Mouse (Mus musculus) CD4-positive helper T cell, adult 2 months (primary cell): ENCODE results near the gene Iqsec1.

Experiments
- DNase-seq: peaks from one replicate; pipeline ENCODE4 v3.0.0-alpha.2; 2012; ENCODE audit warnings: low read depth, missing footprints, low spot score

Gene Iqsec1

DNA sequence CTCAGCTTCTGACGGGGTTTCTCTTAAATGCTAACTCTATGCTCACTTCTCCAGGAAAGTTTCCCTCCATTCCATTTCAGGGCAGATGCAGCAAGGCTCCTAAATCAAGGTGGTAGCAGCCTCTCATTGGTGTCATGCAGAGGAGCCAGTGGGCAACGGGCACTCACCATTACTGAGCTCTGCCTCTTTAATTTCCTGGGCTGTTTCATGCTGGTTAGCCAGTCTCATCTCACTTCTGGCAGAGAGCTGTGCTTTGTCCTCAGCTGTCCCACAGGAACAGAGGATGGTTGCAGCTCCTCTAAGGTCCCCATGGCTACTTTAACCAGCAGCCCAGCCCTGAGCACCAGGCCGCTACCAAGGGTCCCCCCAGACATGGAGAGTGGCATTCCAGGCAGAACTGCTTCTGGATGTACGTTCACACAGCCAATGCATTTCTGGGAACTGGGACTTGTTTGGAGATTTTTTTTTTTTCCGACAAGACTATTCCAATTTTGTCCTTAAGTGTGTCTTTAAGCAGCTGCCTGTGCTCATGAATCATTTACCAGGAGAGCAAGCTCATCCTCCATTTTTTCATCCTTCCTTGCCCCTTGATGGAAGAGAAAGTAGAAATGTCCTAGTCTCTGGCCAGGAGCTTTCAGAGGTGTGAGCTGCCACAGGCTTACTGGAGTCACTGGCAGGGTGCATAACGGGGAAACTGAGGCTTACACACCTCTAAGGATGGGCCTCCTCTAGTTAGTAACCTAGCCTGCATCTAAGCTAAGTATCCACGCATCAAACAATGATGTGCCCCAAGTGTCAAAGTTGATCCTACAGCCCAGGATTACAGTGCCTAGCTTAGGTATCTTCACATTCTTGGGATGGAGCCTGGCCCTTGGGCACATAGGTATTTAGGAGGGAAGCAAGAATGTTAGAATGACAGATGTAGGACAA, 98.9 kb downstream of the Iqsec1 start:
- DNase-seq, result no peak

DNA sequence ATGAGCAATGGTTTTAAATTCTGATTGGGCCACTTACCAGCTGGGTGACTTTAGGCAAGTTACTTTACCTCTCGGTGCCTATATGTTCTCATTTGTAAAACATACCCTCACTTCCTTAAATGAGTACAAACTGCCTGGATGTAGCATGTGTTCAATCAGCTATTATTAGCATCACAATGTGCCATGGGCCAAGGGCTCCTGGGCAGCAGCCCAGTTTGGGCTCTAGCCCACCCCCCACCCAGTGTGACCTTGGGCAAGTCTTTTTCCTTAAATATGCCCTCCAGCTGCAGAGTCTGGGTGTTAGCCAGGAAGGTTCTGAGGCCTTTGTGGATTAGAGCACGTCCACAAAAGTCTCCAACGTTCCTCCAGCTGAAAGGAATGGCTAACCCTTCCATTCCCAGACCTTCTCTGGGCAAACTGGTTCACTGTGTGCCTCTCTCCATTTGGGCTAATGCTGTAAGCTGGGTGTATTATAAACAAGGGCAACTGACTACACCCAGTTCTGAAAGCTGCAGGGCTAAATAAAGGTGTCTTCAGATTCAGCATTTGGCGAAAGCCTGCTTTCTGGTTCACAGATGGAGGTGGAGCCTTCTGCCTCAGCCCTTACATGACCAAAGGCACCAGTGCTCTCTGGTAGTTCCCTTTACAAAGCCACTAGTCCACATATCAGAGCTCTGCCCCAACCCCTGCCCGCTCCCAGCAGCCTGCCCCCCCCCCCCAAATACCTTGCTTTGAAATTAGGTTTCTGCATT, 101.3 kb downstream of the Iqsec1 start:
- no peak for DNase-seq

DNA sequence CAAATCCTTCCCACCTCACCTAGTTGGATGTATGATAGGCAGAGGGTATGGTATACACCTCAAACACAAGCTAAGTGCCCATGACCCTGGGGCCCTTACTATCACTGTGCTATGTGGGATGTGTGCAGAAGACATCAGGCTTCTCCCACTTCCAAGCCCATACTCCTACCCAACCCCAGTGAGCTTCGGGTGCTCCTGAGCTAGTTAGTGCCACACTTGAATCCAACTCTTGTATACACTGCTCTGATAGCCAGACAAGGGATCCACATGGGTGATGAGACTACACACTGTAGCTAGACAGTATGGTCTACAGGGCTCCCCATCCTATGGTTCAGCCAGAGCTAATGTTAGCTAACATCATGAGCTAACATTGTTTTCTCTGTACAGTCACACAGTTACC, 102.9 kb downstream of the Iqsec1 start:
- DNase-seq, result no peak

DNA sequence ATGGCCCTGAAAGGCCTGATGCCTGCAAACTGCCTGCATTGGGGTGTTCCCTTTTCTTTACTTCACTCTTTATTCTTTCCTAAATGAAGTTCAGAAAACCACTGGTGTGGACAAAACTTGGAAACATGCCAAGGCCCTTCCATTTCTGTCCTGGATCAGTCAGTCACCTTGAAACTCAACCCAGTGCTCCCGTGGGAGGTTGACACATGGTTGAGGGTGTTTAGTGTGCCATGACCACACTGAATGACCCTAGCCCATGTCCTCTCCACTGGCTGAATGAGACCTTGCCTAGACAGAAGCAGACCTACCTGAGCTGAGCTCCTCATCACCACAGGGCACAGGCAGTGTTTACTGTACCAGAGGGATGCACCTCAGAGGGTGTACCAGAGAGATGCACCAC, 103.9 kb downstream of the Iqsec1 start:
- DNase-seq, result no peak

DNA sequence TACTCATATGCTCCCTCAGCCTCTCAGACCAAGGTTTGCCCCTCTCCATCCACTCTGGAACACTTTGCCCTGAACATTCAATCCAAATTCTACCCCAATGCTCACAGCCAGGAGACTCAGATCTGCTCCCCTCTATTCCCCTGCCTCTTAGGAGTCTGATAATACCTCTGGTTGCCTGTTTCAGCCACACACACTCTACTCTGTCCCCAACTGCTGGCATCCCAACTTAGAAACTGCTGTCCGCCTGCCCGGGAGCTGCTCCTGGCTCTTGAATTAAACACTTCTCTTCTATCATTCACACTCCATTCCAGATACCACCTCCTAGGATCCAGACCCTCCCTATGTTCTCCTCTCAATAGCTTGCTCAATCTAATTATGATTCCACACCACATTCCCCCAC, 107.5 kb downstream of the Iqsec1 start:
- DNase-seq, result no peak

DNA sequence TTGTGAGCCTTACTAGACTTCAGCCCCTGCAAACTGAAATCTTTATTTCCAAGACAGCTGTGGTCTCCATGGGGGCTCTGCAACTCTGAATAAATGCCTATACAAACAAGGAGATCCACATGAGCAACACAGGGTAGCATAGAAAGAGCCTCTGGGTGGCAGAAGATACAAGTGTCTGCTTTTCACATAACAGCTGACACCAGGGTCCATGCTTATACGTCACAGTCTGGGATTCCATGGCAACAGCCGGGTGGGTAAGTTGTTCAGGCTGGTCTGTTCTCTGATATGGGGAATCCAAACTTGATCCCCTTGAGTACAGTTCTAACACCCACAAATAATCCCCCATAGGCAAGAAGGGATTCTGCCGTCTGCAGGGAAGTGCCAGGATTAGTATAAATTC, 108.1 kb downstream of the Iqsec1 start:
- no peak for DNase-seq

DNA sequence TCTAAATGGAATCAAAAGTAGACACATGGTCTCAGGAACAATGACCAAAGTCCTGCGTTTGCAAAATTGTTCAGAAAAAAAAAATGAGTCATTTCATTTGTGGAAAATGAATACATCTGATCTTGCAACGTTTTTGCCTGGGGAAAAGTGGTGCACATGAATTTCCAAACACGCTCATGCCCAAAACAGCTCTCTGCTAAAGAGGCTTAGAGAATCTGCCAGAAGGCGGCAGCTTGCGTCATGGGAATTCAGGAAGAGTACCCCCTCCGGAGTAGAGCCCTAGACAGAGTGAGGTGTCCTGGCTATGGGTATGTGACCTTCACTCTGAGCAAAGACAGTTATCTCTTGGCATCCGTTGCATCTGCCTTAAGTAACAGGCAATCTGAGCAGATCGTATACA, 116.9 kb downstream of the Iqsec1 start:
- no peak for DNase-seq

DNA sequence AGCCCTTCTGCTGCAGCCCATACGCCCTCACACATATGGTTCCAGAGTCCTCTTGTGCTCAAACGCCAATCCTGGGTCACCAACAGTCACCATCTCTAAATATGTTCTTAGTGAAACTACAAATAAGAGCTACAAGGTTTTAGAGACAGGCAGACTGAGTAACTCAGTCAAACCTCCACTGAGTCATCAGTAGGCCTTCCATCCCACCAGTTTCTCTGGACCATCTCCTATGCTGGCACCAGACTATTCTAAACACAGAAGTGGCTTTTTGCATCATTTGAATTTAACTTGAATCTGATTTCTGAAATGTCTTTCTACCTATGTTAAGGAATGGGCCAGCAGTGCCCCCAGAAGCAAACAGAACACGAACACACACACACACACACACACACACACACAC, 120.5 kb downstream of the Iqsec1 start:
- DNase-seq, result no peak

DNA sequence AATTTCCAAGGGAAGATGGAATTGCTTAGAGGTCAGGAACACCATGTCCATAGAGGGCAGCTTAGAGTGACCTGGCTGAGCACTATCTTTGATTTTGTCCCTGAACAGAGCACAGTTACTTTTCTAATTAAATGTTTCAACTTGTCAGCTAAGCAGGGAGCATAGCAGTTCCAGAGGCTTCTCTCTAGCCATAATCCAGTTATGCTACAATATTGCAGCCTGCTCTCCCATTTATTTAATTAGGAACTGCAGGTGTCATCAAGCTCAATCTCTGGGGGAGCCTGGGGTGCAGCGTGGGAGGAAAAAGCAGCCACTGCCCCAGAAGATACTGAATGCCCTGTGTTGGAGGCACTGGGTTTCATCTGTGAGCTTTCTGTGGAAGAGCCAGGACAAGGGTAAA, 127.1 kb downstream of the Iqsec1 start:
- no peak for DNase-seq

DNA sequence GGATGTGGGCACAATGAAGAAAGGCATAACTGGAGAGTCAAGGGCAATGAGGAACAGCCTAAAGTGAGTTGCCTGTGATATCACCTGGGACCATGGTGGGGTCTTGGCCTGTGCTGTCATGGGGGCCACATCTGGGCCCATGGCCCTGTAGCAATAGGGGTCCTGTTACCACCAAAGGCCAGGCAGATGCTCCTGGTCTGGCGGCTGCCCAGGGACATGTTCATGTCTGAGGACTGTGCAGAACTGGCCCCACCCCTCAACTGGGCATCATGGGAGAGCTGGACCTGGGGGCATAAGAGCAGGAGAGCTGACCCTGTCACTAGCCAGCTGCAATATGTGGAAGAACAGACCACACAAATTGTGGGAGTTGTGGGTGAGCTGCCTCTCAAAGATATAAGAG, 130.6 kb downstream of the Iqsec1 start:
- no peak for DNase-seq

DNA sequence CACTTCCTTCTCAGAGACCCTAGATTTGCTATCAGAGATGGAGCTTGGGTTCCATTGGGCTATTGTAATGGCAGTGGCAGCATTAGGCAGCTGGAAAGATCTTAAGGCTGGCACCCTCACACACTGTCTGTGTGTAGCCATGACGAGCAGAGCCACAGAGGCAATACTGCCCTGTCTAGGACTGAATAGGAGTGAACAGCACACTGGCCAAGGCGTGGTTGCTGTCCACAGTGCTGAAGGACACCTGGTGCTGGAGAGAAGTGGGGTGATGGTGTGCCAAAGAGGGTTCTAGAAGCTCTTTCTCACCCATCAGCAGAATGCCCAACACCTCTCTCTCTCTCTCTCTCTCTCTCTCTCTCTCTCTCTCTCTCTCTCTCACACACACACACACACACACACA, 136.1 kb downstream of the Iqsec1 start:
- DNase-seq, result no peak

DNA sequence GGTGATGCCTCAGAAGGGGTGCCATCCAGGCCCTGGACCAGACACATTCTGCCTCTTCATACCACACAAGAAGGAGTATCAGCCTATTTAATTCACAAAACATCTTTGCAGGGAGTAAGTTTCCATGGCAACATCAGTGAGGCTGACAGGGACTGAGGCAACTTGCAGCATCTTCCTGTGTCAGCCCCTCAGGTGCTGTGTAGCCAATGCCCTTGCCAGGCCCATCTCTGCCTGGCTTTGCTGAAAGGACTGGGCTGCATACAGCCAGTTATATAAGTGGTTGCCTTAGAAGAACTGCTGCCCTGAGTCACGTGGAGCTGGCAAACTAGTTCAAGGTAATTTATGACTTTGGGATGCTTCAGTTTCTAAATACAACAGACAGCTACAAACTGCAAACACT, 140.4 kb downstream of the Iqsec1 start:
- no peak for DNase-seq

DNA sequence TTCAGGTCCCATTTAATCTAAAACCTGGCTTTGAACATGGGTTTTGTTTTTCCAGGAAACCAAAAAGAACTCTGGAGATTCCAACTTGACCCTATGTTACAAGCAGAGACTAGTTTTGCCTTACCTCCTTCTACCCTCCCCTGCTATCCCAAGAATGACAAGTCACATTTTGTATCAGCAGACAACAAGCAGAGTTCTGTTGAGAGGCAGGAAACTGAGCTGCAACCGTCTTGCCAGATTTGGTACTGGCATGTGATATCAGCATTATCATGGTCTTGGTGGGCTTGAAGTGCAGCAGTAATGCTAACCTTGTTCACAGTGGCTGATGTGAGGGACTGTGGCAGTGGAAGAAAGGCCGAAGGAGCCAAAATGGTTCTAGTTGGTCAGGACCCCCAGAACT, 141.0 kb downstream of the Iqsec1 start:
- DNase-seq, result no peak

DNA sequence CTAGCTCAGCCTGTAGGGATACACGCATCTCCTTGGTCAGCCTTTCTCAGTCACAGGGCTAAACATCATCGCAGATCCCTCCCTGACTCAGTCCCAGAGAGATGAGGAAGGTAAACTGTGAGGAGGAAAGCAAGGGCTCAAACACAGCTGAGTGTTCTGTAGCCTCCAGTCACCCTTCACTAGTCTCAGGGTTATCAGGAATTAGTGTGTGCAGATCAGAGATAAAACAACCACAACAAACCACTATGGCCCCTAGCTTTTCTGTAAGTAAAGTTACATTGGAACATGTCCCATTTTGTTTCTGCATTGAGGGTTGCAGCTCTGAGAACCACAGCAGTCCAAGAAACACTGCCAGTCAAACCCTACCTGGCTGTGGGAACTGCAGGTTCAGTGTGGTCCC, 148.5 kb downstream of the Iqsec1 start:
- DNase-seq, result no peak

DNA sequence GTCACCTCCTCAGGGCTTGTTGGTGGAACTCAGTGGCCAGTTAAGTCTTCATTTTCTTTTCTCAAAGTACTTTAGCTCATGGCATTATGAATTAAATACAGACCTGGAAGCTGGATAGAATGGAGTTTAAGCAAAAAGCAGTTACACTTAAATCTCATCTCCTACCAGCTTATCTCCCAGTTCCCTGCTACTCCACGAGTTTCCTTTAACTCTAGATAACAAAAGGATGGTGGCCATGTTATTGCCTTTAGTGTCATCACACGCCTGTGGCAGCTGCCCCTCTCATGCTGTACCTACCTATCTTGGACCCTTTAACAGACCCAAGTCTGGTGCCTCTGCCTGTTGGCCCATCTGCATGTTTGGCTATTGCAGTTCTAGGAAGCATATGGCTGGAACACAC, 151.7 kb downstream of the Iqsec1 start:
- DNase-seq, result no peak

DNA sequence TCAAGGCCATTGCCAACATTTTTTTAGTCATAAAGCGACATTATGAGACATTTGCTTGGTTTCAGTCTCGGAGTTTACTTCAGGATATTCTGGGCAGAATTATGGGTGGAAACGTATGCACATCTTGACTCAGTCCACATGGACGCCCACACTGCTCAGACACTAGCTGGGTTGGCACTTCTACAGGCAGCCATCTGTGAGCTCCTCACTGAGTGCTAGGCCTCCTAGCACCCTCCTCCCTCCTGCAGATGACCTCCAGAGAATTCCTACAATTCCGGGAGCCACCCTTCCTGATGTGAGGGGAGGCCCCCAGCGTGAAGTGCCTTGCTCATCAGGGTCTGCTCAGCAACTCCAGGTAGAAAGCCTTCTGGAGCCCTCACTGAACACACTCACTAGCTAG, 158.9 kb downstream of the Iqsec1 start:
- no peak for DNase-seq

DNA sequence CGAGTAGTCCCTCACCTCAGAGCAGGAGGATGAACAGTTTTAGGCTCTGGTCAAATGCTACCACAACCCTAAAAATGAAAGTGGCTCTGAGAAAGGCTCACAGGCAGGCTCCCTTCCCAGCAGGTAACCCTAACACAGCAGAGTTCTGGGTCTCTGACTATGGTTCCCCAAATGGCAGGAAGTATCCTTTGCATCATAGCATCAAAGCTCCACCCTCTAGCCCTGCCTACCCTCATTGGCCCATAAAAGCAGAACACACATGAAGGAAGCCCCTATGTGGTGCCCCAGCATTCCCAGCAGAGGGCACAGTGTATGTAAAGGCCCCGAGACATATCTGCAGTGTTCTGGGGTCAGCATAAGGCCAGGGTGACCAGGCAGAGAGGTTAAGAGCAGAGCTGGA, 163.4 kb downstream of the Iqsec1 start:
- no peak for DNase-seq

DNA sequence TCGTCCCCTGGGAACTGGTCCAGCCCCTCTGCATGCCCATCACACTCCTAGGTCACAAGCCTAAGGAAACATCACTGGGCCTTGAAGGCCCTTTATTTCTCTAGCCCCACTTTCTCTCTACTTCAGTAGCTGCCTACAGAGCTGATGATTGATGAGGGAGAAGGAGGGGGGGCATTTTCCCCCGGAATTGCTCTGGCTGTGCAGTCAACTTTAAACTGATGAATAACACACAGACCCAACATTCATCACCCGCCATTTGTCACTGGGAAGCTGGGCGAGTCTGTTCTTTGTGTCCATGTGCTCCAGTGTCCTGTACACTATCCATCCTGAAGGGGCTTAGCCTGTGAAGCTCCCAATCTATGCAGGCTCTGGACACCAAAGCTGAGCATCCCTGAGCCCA, 165.2 kb downstream of the Iqsec1 start:
- DNase-seq, result no peak

DNA sequence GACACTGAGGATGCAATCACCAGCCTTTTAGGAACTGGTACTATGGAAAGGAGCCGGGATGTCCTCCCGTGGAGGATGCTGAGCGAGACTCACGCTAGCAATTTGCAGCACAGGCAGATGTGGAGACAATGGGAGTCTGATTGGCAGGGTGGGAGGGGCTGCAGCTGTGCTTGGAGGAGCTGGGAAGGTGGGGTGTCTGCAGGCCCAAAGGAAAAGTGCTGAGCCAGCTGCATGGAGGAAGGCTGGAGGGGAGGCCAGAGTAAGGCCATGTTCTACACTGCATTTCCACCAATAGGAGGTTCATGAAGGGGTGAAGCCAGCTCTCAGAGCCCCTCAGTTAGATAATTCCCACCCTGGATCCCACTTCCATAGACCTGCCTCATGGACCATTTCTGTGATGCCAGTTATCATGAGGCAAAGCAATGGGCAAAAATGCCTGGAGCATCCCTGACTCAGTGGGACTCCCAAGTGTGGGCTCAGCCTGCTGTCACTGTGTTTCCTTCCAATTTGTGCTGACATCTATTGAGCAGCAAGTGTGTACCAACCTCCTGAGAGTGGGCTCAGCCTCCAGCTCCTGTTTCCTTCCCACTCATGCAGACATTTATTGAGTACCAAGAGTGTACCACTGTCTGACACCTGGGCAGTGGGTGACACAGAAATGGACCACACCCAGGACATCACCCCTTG, 166.4 kb downstream of the Iqsec1 start:
- DNase-seq, result no peak

DNA sequence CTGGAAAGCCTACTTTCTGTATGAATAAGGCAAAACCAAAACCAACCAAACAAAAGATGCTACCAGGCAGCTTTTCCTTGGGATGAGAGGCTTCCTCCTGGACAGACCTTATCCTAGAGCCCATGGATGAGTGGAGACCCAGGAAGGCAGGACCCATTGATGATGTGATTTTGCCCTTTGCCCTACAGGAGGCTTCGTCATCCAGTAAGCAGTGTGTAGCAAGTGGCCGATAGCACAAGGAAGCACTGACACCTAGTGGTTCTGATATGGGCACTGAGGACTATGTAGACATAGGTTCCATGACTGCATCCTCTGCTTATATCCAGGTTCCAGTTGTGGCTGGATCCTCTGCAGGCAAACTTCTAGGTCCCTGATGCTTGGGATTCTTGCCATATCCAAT, 168.6 kb downstream of the Iqsec1 start:
- peak; percentile 32 for DNase-seq

DNA sequence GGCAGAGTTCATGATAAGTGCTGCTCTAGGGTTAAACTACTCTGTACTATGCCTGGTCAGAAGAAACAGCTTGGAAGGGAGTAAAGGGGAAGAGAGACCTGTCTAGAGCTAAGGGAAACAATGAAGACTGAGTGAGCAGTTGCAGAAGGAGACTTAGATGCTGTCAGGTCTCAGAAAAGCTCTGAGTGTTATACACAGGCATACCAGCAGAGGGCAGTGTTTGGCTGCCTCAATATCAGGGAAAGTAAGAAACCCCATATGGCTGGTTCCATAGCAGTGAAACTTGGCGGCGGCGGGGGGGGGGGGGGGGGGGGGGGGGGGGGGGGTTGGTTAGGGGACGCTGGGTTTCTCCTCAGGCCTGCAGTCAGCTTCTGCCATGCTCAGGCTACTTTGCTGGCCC, 169.5 kb downstream of the Iqsec1 start:
- peak; percentile 72 for DNase-seq

DNA sequence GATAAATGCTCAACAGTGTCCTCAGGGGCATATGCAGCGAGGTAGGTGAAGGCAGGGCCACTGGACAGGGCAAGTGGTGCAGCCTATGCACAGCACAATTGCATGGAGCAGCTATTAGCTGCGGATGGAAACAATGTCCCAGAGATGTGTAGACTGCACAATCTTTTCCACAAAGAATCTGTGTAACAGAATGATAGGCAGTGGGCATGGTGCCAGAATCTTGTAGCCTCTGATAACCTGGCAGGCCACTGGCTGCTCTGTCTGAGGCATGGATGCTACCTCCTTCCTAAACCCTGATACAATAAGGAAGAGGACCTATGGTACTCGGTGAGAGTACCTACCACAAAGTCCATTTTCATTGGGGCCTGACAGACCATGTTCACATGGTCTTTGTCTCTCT, 171.9 kb downstream of the Iqsec1 start:
- DNase-seq, result no peak

DNA sequence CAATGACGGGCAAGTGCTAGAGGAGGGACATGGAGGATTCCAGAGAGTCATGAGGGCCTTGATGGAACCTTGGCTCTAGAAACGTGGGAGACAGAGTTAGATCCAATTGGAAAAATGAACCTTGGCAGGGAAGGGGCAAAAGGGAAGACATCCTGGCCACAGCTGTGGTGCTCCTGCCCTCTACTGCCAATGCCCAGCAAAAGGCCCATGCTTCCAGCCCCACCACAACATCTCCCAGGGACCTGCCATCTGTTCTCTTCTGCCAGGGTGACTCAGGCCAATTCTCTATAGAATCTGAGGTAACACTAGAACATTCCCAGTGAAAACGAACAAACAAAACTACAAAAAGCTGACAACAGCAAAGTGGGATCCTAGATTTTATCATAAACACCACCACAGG, 173.1 kb downstream of the Iqsec1 start:
- no peak for DNase-seq
